Mouse (Mus musculus) hindbrain, embryonic 13.5 days (tissue): ENCODE measurements around the gene Hilpda. TPM values are rescaled to one million over a fixed set of nuclear protein-coding genes. Genes with fewer than 3 reads are reported as not detected.

Source experiments
- ATAC-seq: fragments of 200-750 bp; cut with Nextera tagmentation; 2 replicates; pipeline ENCODE4 v1.8.0; 2017; ENCODE audit warnings: moderate TSS enrichment; ENCODE audit not compliant: low FRiP score
- H3K27ac ChIP-seq: fragments of 300-500 bp; sonication (generic); 2 replicates; pipeline ENCODE4 v1.5.1; 2015; ENCODE audit warnings: inconsistent platforms, mild to moderate bottlenecking, moderate library complexity
- H3K27me3 ChIP-seq: fragments of 300-500 bp; sonication (generic); 2 replicates; pipeline ENCODE4 v1.6.1; 2015; ENCODE audit warnings: mild to moderate bottlenecking, inconsistent platforms
- H3K36me3 ChIP-seq: fragments of 300-500 bp; sonication (generic); 2 replicates; pipeline ENCODE4 v1.6.1; 2015; ENCODE audit warnings: mild to moderate bottlenecking, inconsistent platforms
- H3K4me1 ChIP-seq: fragments of 300-500 bp; sonication (generic); replicated peaks from 2 replicates; pipeline ENCODE4 v1.6.1; 2015; ENCODE audit warnings: inconsistent platforms
- H3K4me2 ChIP-seq: fragments of 300-500 bp; sonication (generic); 2 replicates; pipeline ENCODE4 v1.6.1; 2015; ENCODE audit warnings: inconsistent platforms, mild to moderate bottlenecking, moderate library complexity
- H3K4me3 ChIP-seq: fragments of 300-500 bp; sonication (generic); 2 replicates; pipeline ENCODE4 v1.5.1; 2015; ENCODE audit warnings: mild to moderate bottlenecking, inconsistent platforms
- H3K9ac ChIP-seq: fragments of 300-500 bp; sonication (generic); 2 replicates; pipeline ENCODE4 v1.6.1; 2015; ENCODE audit warnings: mild to moderate bottlenecking, inconsistent platforms
- H3K9me3 ChIP-seq: fragments of 300-500 bp; sonication (generic); 2 replicates; pipeline ENCODE4 v1.6.1; 2016; ENCODE audit warnings: inconsistent platforms
- WGBS: fragments of 180-500 bp; shearing (Covaris S2); methylation state at CpG from one replicate; pipeline ENCODE4 v1.1.7; 2015; 5-methylcytosine and 5-hydroxymethylcytosine counted together
- polyA plus RNA-seq: library from polyadenylated mRNA; unstranded; fragments of >200 nt; fragmentation: Nextera tagmentation; extraction: Ambion mirVana; gene quantifications from 2 replicates; pipeline ENCODE4 v1.2.1, GENCODE M21; 2015

The Hilpda gene
- polyA plus RNA-seq, 1 experiment from 2014 or later, result 31.8 TPM

DNA sequence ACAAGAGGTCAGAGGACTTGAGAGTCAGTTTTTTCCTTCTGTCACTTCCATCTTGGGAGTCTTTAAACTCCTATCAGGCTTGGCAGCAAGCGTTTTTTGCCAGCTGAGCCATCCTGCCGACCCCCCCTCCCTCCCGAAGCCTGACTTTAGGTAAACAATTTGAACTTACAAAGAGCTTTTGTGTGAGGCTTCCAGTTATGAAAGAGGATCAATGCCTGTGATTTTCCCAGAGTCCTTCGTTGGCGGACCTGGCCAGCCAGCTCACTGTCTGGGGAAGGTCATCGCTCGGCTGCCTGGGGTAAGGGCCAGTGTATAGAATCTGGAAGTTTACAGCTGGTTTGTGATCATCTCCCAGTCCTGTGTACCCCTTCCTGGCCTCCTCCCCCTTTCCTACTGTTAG is 8.4 kb downstream of the Hilpda start:
- Histone ChIP-seq H3K4me2 (no peak overlapping the region), H3K27me3 (no peaks in the 10 kb centered on the region), H3K4me3 (no peak overlapping the region), H3K36me3 (no peaks in the 10 kb centered on the region), H3K9ac (no peak overlapping the region), H3K4me1 (peaks cover 4% of the 10 kb centered on the region), H3K9me3 (no peaks in the 10 kb centered on the region), H3K27ac (no peak overlapping the region)
- 28% methylated on average over 7 of the region's 7 CpGs for WGBS
- ATAC-seq, result no peak

DNA sequence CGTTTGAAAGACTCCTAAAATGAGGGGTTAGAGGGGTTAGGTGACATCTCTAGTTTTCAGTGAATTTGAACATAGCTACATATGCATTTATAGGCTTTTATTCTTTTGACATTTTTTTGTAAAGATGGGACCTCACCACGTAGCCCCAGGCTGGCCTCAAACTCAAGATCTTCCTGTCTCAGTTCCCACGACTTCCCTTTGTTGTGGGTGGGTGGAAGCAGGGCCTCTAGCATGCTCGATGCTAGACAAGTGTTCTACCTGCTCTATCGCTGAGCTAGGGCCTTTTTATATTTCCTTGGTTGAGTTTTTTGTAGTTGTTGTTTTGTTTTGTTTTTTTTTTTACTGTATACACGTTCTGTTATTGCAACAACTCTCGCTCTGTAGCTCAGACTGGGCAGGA is 14.6 kb downstream of the Hilpda start:
- Histone ChIP-seq H3K27ac (no peak overlapping the region), H3K4me1 (peaks cover 5% of the 10 kb centered on the region; the same call in 1 of the 2 replicates), H3K27me3 (0 out of 2 replicates have a peak, but pooled peaks cover 2% of the 10 kb centered on the region), H3K9ac (no peak overlapping the region), H3K4me2 (no peak overlapping the region), H3K4me3 (no peak overlapping the region), H3K36me3 (no peaks in the 10 kb centered on the region), H3K9me3 (no peaks in the 10 kb centered on the region)
- ATAC-seq, result no peak
- 79% methylated on average over 7 of the region's 7 CpGs for WGBS

DNA sequence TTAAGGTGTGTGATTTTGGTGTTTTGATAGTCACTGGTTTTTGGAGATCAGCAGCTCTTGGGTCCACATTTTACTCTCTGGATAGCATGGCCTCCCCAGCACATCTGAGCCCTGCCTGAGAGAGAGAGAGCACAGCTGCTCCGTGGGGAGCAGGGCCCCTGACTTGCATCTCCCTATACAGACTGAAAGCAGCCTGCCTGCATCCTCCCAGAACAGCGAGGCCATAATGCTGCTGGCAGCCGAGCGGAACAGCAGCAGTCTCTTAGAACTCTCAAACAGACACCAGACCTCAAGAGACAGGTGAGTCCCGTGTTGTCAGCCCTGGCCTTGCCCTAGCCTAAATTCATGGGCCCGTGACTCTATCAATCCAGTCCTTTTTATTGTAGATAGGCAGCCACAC is 15.2 kb downstream of the Hilpda start:
- ATAC-seq, result no peak
- no peaks in the 10 kb centered on the region for H3K9me3 ChIP-seq
- no peak overlapping the region for H3K4me3 ChIP-seq
- no peak overlapping the region for H3K9ac ChIP-seq
- H3K27me3 ChIP-seq, result 0 out of 2 replicates have a peak, but pooled peaks cover 2% of the 10 kb centered on the region
- H3K4me2 ChIP-seq, result no peak overlapping the region
- WGBS, result 30% methylated on average over 6 of the region's 6 CpGs
- no peaks in the 10 kb centered on the region for H3K36me3 ChIP-seq
- H3K4me1 ChIP-seq, result peaks cover 5% of the 10 kb centered on the region; the same call in 1 of the 2 replicates
- H3K27ac ChIP-seq, result no peak overlapping the region

DNA sequence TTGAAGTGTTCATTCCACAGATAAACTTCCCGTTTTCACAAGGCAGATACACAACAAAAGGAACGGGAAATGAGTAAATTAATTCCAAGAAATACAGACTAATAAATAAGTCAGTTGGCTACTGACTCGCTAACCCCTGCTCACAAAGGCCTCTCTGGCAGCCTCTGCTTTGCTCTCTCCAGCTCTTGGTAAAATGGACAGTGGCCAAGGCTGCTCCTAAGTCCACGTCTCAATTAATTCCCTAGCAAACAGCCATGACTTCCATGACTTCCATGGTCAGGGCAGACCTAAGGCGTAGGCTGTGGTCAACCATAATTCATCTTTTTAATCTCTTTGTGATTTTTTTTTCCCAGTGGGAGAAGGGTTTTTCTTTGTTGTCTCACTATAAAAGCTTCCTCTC is 15.7 kb downstream of the Hilpda start:
- no peak for ATAC-seq
- H3K4me1 ChIP-seq, result peaks cover 5% of the 10 kb centered on the region; the same call in 1 of the 2 replicates
- H3K36me3 ChIP-seq, result no peaks in the 10 kb centered on the region
- no peak overlapping the region for H3K27ac ChIP-seq
- H3K9ac ChIP-seq, result no peak overlapping the region
- H3K9me3 ChIP-seq, result no peaks in the 10 kb centered on the region
- H3K27me3 ChIP-seq, result 0 out of 2 replicates have a peak, but pooled peaks cover 2% of the 10 kb centered on the region
- no peak overlapping the region for H3K4me3 ChIP-seq
- WGBS, result 55% methylated on average over 5 of the region's 5 CpGs
- no peak overlapping the region for H3K4me2 ChIP-seq

DNA sequence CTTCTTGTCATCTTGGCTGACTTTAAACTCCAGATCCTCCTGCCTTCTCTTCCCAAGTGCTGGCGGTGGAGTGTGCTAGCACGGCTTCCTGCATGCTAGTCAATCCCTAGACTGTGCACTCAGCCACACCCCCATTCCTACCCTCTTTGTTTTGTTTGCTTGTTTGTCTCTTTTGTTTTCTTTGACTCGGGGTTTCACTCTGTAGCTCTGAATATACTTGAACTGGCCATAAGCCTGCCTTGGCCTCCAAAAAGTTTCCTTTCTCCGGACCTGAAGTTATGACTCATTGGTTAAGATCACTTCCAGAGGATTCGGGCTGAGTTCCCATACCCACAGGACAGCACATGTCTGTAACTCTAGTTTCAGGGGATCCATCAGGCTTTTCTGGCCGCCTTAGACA is 16.4 kb downstream of the Hilpda start:
- 71% methylated on average over 6 of the region's 6 CpGs for whole genome bisulfite sequencing
- peaks cover 5% of the 10 kb centered on the region; the same call in 1 of the 2 replicates for H3K4me1 ChIP-seq

DNA sequence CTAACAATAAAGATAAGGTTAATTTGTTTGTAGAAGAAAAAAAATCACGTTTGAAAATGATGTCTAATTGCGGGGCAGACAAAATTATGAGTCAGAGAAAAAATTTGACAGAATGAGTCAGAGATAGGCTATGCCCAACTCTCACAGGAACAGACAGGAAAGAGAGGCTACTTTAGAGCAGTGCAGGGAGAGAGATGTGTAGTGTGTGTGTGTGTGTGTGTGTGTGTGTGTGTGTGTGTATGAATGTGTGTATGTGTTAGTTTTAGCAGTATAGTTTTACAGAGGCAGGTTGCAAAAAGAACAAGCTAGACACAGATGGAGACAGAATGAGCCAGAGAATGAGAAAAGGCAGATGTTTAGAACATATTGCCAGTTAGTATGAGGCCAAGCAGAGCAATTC is 26.8 kb downstream of the Hilpda start:
- Histone ChIP-seq H3K36me3 (no peaks in the 10 kb centered on the region), H3K4me3 (no peak overlapping the region), H3K4me1 (no peaks in the 10 kb centered on the region), H3K27me3 (no peaks in the 10 kb centered on the region), H3K9me3 (no peaks in the 10 kb centered on the region), H3K4me2 (no peak overlapping the region), H3K9ac (no peak overlapping the region), H3K27ac (no peak overlapping the region)
- WGBS, result 85% methylated on average over 2 of the region's 2 CpGs
- no peak for ATAC-seq

More for the DNA sequence above, 16.4 kb downstream of the Hilpda start:
- H3K4me3 ChIP-seq, result no peak overlapping the region
- no peak for ATAC-seq
- H3K27me3 ChIP-seq, result 0 out of 2 replicates have a peak, but pooled peaks cover 2% of the 10 kb centered on the region
- no peak overlapping the region for H3K9ac ChIP-seq
- H3K36me3 ChIP-seq, result no peaks in the 10 kb centered on the region
- H3K4me2 ChIP-seq, result no peak overlapping the region
- H3K27ac ChIP-seq, result no peak overlapping the region
- H3K9me3 ChIP-seq, result no peaks in the 10 kb centered on the region

DNA sequence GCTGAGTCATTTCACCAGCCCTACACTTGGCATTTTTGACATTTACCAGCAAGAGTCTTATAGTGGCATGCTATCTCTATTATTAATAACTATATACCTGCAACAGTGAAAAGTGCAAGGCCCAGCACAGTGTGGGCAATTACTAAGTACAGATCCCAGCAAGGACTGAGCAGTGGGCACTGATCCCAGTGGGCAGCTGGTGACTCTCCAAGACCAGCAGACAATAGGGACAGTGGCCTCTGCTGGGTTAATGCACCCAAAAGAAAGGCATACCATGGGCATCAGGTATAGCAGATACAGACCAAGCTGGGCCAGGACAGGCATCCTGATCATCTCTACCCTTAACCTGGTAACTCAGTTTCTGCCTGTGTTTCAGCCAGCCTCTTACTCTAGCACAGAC is 31.0 kb downstream of the Hilpda start:
- H3K4me1 ChIP-seq, result no peaks in the 10 kb centered on the region
- no peak overlapping the region for H3K9ac ChIP-seq
- H3K36me3 ChIP-seq, result no peaks in the 10 kb centered on the region
- H3K4me3 ChIP-seq, result no peak overlapping the region
- no peaks in the 10 kb centered on the region for H3K27me3 ChIP-seq
- ATAC-seq, result no peak
- H3K4me2 ChIP-seq, result no peak overlapping the region
- no peak overlapping the region for H3K27ac ChIP-seq
- no peaks in the 10 kb centered on the region for H3K9me3 ChIP-seq

DNA sequence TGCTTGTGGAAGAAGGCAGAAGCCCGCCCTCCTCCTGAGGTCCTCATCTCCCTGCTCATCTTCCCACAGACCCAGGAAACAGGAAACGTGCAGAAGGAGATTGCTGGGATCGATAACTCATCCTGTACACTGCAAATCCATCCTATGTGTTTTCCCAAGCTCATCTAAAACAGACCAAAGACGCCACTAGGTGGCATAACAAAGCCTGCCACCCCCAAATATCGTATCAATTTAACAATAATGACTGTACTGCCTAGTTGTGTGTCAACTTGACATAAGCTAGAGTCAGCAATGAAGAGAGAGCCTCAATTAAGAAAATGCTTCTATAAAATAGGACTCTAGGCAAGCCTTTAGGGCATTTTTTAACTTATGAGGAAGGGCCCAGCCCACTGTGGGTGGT is 31.4 kb downstream of the Hilpda start:
- no peak overlapping the region for H3K27ac ChIP-seq
- no peaks in the 10 kb centered on the region for H3K36me3 ChIP-seq
- no peaks in the 10 kb centered on the region for H3K4me1 ChIP-seq
- no peaks in the 10 kb centered on the region for H3K9me3 ChIP-seq
- no peak overlapping the region for H3K4me3 ChIP-seq
- H3K4me2 ChIP-seq, result no peak overlapping the region
- ATAC-seq, result no peak
- H3K9ac ChIP-seq, result no peak overlapping the region
- H3K27me3 ChIP-seq, result no peaks in the 10 kb centered on the region
- 51% methylated on average over 5 of the region's 5 CpGs for WGBS

DNA sequence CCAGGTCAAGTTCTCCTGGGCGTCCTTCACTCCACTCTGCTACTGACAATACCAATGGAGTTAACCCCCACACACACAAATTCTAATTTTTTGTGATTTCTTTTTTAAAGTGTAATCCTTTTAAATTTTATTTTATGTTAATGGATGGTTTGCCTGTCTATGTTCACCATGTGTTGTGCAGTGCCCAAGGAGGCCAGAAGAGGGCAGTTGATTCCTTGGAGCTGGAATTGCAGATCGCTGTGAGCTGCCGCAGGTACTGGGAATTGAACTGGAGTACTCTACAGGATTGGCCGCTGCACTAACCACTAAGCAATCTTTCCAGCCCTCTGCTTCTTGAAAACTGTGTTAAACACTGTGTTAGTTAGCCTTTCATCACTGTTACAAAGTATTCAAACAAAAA is 33.2 kb downstream of the Hilpda start:
- Histone ChIP-seq H3K36me3 (no peaks in the 10 kb centered on the region), H3K27ac (no peak overlapping the region), H3K9me3 (no peaks in the 10 kb centered on the region), H3K27me3 (no peaks in the 10 kb centered on the region), H3K4me1 (no peaks in the 10 kb centered on the region), H3K9ac (no peak overlapping the region), H3K4me2 (no peak overlapping the region), H3K4me3 (no peak overlapping the region)
- WGBS, result 91% methylated on average over 4 of the region's 4 CpGs
- ATAC-seq, result no peak

DNA sequence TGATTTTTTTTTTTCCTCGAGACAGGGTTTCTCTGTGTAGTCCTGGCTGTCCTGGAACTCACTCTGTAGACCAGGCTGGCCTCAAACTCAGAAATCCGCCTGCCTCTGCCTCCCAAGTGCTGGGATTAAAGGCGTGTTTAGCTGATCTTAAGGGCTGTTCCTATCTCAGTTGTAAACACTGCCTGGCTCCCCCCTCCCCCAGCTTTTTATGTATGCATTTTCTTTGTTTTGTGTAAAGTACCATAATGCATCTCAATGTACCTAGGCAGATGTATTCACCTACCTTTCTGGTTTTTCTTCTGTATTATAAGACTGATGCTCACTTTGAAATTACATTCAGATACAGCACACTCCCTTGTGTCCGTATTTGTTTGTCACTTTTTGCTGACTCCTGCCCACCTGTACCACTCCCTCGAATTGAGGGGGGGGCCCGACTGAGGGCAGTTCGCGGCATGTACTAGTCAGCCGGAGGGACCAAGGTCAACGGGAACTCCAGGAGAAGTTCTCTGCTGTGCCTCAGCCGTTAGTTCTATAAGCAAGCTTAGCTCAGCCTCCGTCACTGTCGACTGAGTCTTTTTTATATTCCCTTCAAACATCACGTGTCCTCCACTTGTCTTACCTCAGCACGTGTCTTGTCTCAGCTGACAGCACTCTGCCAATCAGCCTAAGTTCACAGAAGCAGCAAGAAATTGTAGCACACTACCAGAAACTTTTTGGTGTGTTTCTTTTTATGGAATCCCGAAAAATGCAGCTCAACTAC is 36.7 kb downstream of the Hilpda start:
- no peak for ATAC-seq
- Histone ChIP-seq H3K4me1 (no peaks in the 10 kb centered on the region), H3K9me3 (no peaks in the 10 kb centered on the region), H3K9ac (no peak overlapping the region), H3K36me3 (no peaks in the 10 kb centered on the region), H3K4me2 (no peak overlapping the region), H3K4me3 (no peak overlapping the region), H3K27me3 (no peaks in the 10 kb centered on the region), H3K27ac (no peak overlapping the region)
- 92% methylated on average over 16 of the region's 16 CpGs for WGBS

DNA sequence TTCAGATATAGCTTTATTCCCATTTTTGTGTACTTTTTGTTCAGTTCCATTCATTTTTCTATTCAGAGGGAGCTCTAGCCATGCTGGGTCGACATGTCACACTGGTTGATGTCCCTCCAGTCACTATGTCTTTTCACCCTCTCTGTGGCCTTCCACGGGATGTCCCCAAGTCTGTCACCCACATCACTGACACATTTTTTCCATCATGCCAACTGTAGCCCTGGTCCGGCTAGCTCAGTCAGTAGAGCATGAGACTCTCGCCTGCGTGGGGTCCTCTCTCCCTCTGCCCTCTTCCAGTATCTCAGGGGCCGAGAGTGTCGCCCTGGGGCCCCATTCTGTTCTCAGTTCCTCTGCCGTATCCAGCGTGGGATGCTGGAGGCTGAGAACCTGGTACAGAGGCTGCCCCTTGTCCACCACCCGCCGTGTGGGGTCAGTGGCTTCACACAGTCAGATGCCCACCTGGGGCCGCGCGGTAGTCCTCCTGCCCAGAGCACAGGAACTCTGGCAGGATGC is 41.5 kb downstream of the Hilpda start:
- Histone ChIP-seq H3K36me3 (no peaks in the 10 kb centered on the region), H3K4me1 (no peaks in the 10 kb centered on the region), H3K4me3 (no peak overlapping the region), H3K27me3 (no peaks in the 10 kb centered on the region), H3K4me2 (no peak overlapping the region), H3K9ac (no peak overlapping the region), H3K9me3 (no peaks in the 10 kb centered on the region), H3K27ac (no peak overlapping the region)
- no peak for ATAC-seq
- 63% methylated on average over 14 of the region's 14 CpGs for WGBS

DNA sequence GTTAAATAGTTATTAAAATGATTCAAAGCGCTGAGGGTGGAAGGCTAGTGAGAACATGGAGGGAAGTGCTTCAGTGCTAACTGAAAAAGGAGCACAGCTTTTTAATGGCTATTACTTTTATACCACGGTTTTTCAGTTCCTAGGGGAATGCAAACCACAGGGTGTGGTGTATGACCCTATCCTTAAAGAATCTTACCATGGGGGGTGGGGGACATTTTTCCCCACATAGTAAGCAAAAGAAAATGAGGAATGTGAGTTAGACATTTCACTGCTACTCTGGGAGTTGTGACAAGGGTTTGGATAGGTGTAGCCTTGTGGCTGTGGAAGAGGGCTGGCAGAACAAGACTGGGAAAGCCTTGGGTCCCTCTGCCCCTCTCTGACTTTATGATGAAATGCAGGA is 45.0 kb downstream of the Hilpda start:
- H3K9me3 ChIP-seq, result no peaks in the 10 kb centered on the region
- no peaks in the 10 kb centered on the region for H3K27me3 ChIP-seq
- no peak overlapping the region for H3K27ac ChIP-seq
- no peak overlapping the region for H3K9ac ChIP-seq
- no peaks in the 10 kb centered on the region for H3K36me3 ChIP-seq
- WGBS, result 75% methylated on average over 2 of the region's 2 CpGs
- ATAC-seq, result no peak
- H3K4me1 ChIP-seq, result no peaks in the 10 kb centered on the region
- H3K4me3 ChIP-seq, result no peak overlapping the region
- no peak overlapping the region for H3K4me2 ChIP-seq

DNA sequence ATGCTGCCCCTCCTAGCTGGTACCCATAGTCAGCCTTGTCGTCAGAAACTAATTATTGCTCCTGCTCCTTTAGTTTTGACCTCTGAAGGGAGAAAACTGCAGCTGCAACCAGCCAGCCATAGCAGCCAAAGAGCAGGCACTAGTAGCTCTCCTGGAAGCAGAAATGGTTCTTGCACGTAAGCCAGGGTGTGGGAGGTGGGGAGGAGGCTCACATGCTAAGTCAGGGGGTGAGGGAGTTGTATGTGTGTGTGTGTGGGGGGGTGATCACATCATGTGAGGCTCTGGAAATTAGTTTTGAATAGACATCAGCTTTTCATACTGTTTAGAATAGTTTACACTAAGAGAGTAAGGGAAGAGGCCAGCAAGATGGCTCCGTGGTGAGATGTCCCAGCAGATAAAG is 45.7 kb downstream of the Hilpda start:
- Histone ChIP-seq H3K4me2 (no peak overlapping the region), H3K4me1 (no peaks in the 10 kb centered on the region), H3K36me3 (no peaks in the 10 kb centered on the region), H3K4me3 (no peak overlapping the region), H3K27ac (no peak overlapping the region), H3K9me3 (no peaks in the 10 kb centered on the region), H3K9ac (no peak overlapping the region), H3K27me3 (no peaks in the 10 kb centered on the region)
- WGBS, result 79% methylated on average over 3 of the region's 3 CpGs
- ATAC-seq, result no peak
